Mouse (Mus musculus) kidney, embryonic 14.5 days (tissue): ENCODE data around the gene Sult2a4. TPM values are rescaled to one million over a fixed set of nuclear protein-coding genes. Genes with fewer than 3 reads are reported as not detected.
"Not testable (repeated sequence)": the region's sequence is repeated elsewhere in the genome, so short reads cannot be mapped to it uniquely, and the experiment has no call there.

Experiments used
- ATAC-seq: fragments of 200-750 bp; cut with Nextera tagmentation; 2 replicates; pipeline ENCODE4 v1.8.0; 2017; ENCODE audit warnings: moderate number of reproducible peaks, mild to moderate bottlenecking, moderate TSS enrichment, moderate library complexity; ENCODE audit not compliant: low FRiP score, low TSS enrichment
- H3K27ac ChIP-seq: fragments of 300-500 bp; sonication (generic); 2 replicates; pipeline ENCODE4 v1.5.1; 2014; ENCODE audit warnings: low read depth, mild to moderate bottlenecking, low read length, moderate library complexity, mixed read lengths
- H3K27me3 ChIP-seq: fragments of 300-500 bp; sonication (generic); 2 replicates; pipeline ENCODE4 v1.6.1; 2014; ENCODE audit warnings: mild to moderate bottlenecking, low read length; ENCODE audit not compliant: control insufficient read depth, insufficient read depth
- H3K36me3 ChIP-seq: fragments of 300-500 bp; sonication (generic); 2 replicates; pipeline ENCODE4 v1.6.1; 2014; ENCODE audit warnings: low read length, mixed read lengths; ENCODE audit not compliant: control insufficient read depth, insufficient read depth
- H3K4me1 ChIP-seq: fragments of 300-500 bp; sonication (generic); 2 replicates; pipeline ENCODE4 v1.6.1; 2014; ENCODE audit warnings: low read length, mixed read lengths; ENCODE audit not compliant: control insufficient read depth, insufficient read depth
- H3K4me2 ChIP-seq: fragments of 300-500 bp; sonication (generic); replicated peaks from 2 replicates; pipeline ENCODE4 v1.6.1; 2014; ENCODE audit warnings: low read depth, mild to moderate bottlenecking, low read length
- H3K4me3 ChIP-seq: fragments of 300-500 bp; sonication (generic); 2 replicates; pipeline ENCODE4 v1.5.1; 2014; ENCODE audit warnings: mild to moderate bottlenecking, low read length
- H3K9ac ChIP-seq: fragments of 300-500 bp; sonication (generic); 2 replicates; pipeline ENCODE4 v1.6.1; 2014; ENCODE audit warnings: low read depth, mild to moderate bottlenecking, low read length, moderate library complexity
- H3K9me3 ChIP-seq: fragments of 300-500 bp; sonication (generic); 2 replicates; pipeline ENCODE4 v1.6.1; 2016; ENCODE audit warnings: low read length; ENCODE audit not compliant: control insufficient read depth
- WGBS: fragments of 180-500 bp; shearing (Covaris S2); extraction: QIAGEN DNeasy Blood & Tissue Kit; methylation state at CpG from one replicate; pipeline ENCODE4 v1.1.7; 2014; 5-methylcytosine and 5-hydroxymethylcytosine counted together
- polyA plus RNA-seq: library from polyadenylated mRNA; unstranded; fragments of >200 nt; fragmentation: Nextera tagmentation; extraction: Ambion mirVana; gene quantifications from 2 replicates; pipeline ENCODE4 v1.2.1, GENCODE M21; 2014

The Sult2a4 gene
- not detected in 2 replicates for polyA plus RNA-seq

DNA sequence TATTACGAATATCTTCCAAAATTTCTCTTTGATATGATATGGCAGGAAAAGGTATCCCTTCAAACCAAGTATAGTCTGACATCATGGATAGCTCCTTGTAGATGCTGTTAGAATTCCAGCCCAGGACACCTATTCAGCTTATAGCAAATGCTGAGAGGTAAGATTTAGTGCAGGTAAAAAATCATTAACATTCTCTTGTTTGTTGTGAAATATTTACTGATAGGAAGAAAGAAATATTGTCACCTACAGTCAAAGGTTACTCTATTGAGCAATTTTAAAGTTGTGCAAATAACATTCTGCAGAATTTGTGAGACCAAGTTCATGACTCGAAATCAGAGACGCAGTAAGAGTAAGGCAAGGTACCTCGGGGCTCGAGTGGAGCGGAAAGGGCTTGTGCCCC, at the start of gene Sult2a4:
Sult2a4 (minus strand) TSS at position 101 of the 400 bp plus-strand sequence.
- H3K9me3 ChIP-seq, ATAC-seq, H3K4me1 ChIP-seq, H3K4me3 ChIP-seq, H3K4me2 ChIP-seq, H3K27ac ChIP-seq, H3K9ac ChIP-seq, H3K27me3 ChIP-seq, H3K36me3 ChIP-seq: not testable (repeated sequence)
- 96% methylated on average over 6 of the region's 6 CpGs for WGBS

DNA sequence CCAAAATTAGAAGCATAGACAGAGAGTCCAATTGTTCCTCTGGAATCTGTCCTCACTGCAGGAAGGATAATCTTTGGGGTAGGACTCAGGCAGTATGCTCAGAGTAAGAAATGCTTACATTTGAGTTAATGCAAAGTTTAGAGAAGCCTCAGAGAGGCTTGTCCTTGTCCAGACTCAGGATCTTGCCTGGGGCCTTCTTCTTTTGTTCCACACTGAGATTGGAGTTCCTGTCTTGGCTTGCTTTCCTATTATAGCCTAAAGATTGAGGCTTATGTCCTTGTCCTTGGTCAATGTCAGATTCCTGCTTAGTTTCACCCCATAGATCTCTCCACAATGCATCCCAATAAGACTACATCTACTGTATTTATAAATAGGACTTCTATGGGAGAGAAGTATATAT, 41.4 kb upstream of the Sult2a4 start:
- H3K4me1 ChIP-seq, H3K9ac ChIP-seq, H3K4me3 ChIP-seq, H3K9me3 ChIP-seq, ATAC-seq, H3K27ac ChIP-seq, H3K4me2 ChIP-seq, H3K36me3 ChIP-seq, H3K27me3 ChIP-seq: not testable (repeated sequence)

DNA sequence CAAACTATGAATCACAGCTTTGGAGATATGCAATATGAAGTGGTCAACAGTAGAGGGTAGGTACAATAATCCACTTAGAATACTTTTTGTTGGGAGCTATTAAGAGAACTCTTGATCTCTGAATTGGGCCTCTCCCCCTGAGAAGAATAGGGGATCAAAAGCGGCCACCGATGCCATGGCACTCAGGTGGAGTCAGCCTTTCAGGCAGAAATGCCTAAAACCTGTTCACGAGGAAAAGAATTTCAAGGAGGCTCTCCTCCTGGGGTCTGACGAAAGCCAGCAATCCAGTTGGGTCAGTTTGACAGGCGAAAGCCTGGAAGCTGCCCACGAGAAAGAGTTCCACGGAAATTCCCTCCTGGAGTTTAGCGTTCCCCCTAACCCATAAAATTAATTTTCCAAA, 23.7 kb upstream of the Sult2a4 start:
- no peak overlapping the region for H3K9ac ChIP-seq
- H3K9me3 ChIP-seq, result no peaks in the 10 kb centered on the region
- H3K4me2 ChIP-seq, result no peak overlapping the region
- no peaks in the 10 kb centered on the region for H3K27me3 ChIP-seq
- WGBS, result 85% methylated on average over 8 of the region's 8 CpGs
- no peak for ATAC-seq
- no peaks in the 10 kb centered on the region for H3K4me1 ChIP-seq
- no peaks in the 10 kb centered on the region for H3K36me3 ChIP-seq
- no peak overlapping the region for H3K27ac ChIP-seq
- no peak overlapping the region for H3K4me3 ChIP-seq

DNA sequence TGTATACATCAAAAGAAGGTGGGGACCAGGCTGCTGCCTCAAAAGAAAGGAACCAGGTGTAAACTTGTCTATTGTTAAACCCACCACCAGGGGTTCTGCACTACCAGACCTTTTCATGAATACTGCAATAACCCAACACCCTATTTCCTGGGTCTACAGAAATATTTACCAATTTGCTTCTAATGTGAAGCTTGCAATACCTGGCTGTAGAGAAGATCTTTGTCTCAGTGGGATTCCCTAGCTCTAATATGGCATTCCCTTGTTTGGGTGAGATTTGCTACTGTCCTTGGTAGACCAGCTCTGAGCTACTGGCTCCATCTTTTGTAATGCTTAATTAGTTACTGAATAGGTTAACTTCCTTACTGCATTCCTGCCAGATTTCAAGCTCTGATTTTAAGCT, 21.3 kb upstream of the Sult2a4 start:
- not testable (repeated sequence) for H3K4me1 ChIP-seq, H3K4me3 ChIP-seq, ATAC-seq

More for the DNA sequence above, 21.3 kb upstream of the Sult2a4 start:
- H3K27ac ChIP-seq, H3K9ac ChIP-seq, H3K4me2 ChIP-seq, H3K27me3 ChIP-seq, H3K9me3 ChIP-seq, H3K36me3 ChIP-seq: not testable (repeated sequence)

Other genes starting within 250 kb of the Sult2a4 start
- gene Sult2a1, start 152.2 kb downstream of the Sult2a4 start, polyA plus RNA-seq, result not detected in 2 replicates
- gene Sult2a3, start 133.4 kb upstream of the Sult2a4 start, polyA plus RNA-seq, result not detected in 2 replicates